Mouse (Mus musculus): ENCODE measurements around the gene Brca2. TPM values are rescaled to one million over a fixed set of nuclear protein-coding genes. Genes with fewer than 3 reads are reported as not detected.

The Brca2 gene
- polyA plus RNA-seq, 1 experiment from 2014 or later: 23.4 TPM

DNA sequence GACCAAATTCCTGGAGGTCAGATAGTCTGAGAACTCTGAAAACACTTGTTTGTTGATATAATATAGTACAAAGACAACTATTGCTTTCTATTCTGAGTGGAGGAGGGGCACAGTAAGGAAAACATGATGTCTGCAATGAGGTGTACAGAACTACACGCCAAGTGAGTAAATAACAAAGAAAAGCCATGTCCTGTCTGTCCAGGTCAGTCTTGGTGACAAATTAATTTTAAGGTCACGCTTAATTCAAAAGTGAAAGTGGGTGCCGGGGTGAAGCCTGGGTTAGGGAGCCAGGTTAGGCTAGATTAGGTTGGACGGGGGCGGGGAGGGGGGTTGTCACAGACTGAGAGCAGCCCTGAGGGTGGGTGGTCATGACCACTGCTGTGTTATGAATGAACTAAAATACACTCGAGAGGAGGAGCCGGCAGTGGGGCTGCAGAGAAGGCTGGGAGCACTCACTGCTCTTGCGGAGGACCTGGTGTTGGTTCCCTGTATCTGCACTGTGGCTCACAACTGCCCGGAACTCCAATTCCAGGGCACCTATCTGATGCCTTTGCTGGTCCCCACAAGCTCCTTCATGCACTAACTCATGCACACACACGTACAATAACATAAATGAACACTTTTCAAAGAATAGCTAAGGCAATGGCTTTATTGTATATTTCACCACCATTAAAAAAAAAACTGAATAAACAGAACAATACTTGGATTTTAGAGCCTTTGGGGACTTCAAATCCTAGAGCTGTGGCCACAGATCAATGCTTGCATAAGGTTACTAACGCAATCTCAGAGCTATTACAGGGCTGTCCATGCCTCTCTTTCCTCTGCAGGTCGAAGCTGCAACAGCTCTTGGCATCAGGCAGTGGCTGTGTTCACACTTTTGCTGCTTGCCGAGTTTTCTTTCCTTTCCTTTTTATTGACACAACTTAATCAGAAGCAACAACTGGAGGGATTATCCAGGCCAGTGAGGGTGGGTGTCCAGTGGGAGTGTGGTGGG, 77.2 kb downstream of the Brca2 start:
- 59% methylated on average over 13 of the region's 13 CpGs for WGBS
- Histone ChIP-seq H3K27me3 (ENCODE audit: control insufficient read depth, insufficient read depth, low read depth, low read length) (peaks cover 2% of the 10 kb centered on the region; the same call in 1 of the 2 replicates), H3K4me3 (ENCODE audit: low read length) (no peak overlapping the region; the same call in 1 of the 2 replicates), H3K9ac (ENCODE audit: low read length) (no peak overlapping the region), H3K9me3 (ENCODE audit: control insufficient read depth, low read length) (no peaks in the 10 kb centered on the region), H3K4me2 (ENCODE audit: low read depth, low read length) (no peak overlapping the region), H3K36me3 (ENCODE audit: control insufficient read depth, insufficient read depth, low read length) (no peaks in the 10 kb centered on the region), H3K27ac (ENCODE audit: low read length) (no peak overlapping the region), H3K4me1 (replicated peaks; ENCODE audit: control insufficient read depth, insufficient read depth, low read length) (peaks cover 3% of the 10 kb centered on the region)
- no peak for ATAC-seq (ENCODE audit: low read depth)

DNA sequence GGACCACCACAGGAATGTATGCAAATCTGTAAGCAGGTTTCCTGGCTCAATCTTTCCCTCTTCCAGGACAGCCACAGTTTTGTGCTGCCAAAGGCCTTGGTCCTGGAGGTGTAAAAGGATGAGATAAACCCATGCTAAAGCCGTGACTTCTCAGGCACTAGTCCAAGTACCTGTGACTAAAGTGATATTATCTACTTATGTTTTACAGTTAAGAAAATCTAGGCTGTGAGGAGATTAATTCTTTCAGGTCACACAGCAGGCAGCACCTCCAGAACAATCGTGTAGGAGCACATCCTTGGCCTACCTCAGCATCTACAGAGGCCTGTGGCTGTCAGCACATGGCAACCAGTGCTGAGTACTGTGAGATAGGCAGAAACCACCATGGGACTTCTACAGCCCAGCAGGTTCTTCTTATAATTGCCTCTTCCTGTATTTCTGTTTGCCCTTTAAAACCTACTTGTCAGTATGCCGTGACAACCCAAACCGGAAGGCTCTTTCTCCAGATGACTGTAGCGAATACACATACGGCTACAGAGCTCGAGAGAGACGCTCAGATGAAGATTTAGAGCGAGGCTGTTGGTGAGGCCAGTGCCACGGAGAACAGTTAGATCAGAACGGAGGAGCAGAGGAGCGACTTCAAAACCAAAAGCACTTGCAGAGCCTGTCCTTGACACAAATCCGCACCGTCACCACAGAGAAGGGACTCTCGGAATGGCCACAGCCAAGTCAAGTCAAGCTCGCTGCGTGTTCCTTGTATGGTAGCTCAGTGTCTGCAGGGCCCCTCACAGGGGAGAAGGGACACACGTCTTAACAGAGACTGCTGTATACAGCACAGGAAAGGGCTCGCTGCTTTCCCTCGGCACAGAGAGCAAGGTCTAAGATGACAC, 78.4 kb downstream of the Brca2 start:
- H3K27ac ChIP-seq (ENCODE audit: low read length): no peak overlapping the region
- ATAC-seq (ENCODE audit: low read depth): 0 out of 2 replicates have a peak, but pooled peaks have one; percentile 12
- H3K9me3 ChIP-seq (ENCODE audit: control insufficient read depth, low read length): no peaks in the 10 kb centered on the region
- WGBS: 68% methylated on average over 20 of the region's 20 CpGs
- no peaks in the 10 kb centered on the region for H3K4me1 ChIP-seq (replicated peaks; ENCODE audit: control insufficient read depth, insufficient read depth, low read length)
- H3K36me3 ChIP-seq (ENCODE audit: control insufficient read depth, insufficient read depth, low read length): no peaks in the 10 kb centered on the region
- H3K27me3 ChIP-seq (ENCODE audit: control insufficient read depth, insufficient read depth, low read depth, low read length): peaks cover 2% of the 10 kb centered on the region; the same call in 1 of the 2 replicates
- H3K9ac ChIP-seq (ENCODE audit: low read length): no peak overlapping the region; the same call in 1 of the 2 replicates
- H3K4me3 ChIP-seq (ENCODE audit: low read length): no peak overlapping the region
- H3K4me2 ChIP-seq (ENCODE audit: low read depth, low read length): no peak overlapping the region

DNA sequence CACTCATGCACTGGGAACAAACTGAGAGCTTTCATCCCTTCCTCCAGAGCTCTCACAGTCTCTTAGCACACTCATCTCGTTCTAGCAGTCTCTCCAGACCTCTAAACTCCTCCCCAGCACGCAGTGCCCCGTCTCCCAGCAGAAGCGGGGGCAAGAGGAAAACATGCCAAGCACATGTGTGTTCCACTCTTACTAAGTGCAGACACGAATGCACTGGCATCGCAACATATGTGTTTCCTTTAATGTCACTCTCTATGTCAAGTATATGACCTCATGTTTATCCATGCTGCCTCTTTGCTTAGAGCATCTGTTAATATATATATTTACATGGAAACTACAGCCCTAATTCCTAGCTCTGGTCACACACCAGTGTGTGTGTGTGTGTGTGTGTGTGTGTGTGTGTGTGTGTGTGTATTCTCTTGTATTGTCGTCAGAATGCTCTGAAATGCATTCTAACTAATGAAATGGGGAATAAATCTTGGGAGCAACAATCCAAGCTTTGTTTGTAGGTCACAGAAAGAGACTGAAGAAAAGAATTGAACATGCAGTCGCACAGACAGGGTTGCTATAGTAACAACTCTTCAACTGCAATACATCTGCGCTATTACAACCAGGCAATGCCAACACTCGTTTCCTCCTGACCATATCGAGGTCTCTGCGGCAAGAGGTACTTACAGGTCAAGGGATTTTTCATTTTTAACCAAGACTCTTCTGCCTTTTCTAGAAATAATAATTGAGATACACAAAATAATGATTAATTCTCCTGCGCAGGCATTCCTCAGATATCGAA, 79.2 kb downstream of the Brca2 start:
- Histone ChIP-seq H3K4me3 (ENCODE audit: low read length) (no peak overlapping the region), H3K4me2 (ENCODE audit: low read depth, low read length) (no peak overlapping the region), H3K27me3 (ENCODE audit: control insufficient read depth, insufficient read depth, low read depth, low read length) (no peaks in the 10 kb centered on the region), H3K9me3 (ENCODE audit: control insufficient read depth, low read length) (no peaks in the 10 kb centered on the region), H3K27ac (ENCODE audit: low read length) (no peak overlapping the region), H3K9ac (ENCODE audit: low read length) (no peak overlapping the region; the same call in 1 of the 2 replicates), H3K36me3 (ENCODE audit: control insufficient read depth, insufficient read depth, low read length) (no peaks in the 10 kb centered on the region), H3K4me1 (replicated peaks; ENCODE audit: control insufficient read depth, insufficient read depth, low read length) (no peaks in the 10 kb centered on the region)
- ATAC-seq (ENCODE audit: low read depth): 0 out of 2 replicates have a peak, but pooled peaks have one; percentile 10
- WGBS: 72% methylated on average over 14 of the region's 14 CpGs

DNA sequence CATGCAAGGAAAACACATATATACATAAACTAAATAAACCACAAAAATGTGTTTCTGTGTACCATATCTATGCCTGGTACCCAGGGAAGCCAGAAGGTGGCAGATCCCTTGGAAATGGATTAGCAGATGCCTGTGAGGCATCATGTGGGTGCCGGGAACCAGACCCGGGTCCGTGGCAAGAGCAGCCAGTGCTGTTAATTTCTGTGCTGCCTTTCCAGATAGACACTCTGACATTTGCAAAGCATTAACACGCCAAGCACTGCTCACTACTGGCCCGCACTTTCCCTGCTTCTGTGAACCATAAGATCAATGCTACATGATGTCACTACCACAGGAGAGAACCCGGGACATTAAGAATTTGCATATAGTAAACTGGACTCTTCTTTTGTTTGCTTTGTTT, 83.7 kb downstream of the Brca2 start:
- ATAC-seq (ENCODE audit: low read depth): no peak
- Histone ChIP-seq H3K4me1 (replicated peaks; ENCODE audit: control insufficient read depth, insufficient read depth, low read length) (no peaks in the 10 kb centered on the region), H3K9me3 (ENCODE audit: control insufficient read depth, low read length) (no peaks in the 10 kb centered on the region), H3K27ac (ENCODE audit: low read length) (no peak overlapping the region), H3K4me3 (ENCODE audit: low read length) (no peak overlapping the region), H3K27me3 (ENCODE audit: control insufficient read depth, insufficient read depth, low read depth, low read length) (no peaks in the 10 kb centered on the region), H3K9ac (ENCODE audit: low read length) (no peak overlapping the region), H3K4me2 (ENCODE audit: low read depth, low read length) (no peak overlapping the region), H3K36me3 (ENCODE audit: control insufficient read depth, insufficient read depth, low read length) (no peaks in the 10 kb centered on the region)
- 95% methylated on average over 6 of the region's 6 CpGs for WGBS

DNA sequence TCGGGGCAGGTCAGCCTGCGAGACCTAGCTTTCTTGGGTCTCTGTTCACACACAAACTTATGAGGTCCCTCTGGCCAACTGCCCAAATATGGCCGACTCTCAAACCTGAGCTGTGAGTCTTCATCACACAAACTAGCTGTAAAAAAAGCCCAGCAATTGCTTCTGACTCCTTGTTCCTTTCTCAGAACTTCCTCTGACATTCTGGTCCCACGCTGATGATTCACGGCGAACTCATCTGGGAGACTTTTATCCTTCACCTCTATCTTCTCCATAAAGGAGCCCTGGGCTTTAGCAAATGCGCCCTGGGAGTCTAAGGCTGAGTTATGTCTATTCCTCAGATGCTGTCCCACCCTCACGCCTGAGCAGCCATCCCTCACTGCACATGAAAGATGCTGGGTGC, 85.2 kb downstream of the Brca2 start:
- WGBS: 92% methylated on average over 8 of the region's 8 CpGs

GRCm38 (mm10) chr5:150611136-150611535, 88.7 kb downstream of the Brca2 start:
- Histone ChIP-seq H3K36me3 (ENCODE audit: control insufficient read depth, insufficient read depth, low read length) (no peaks in the 10 kb centered on the region), H3K4me2 (ENCODE audit: low read depth, low read length) (no peak overlapping the region), H3K4me3 (ENCODE audit: low read length) (no peak overlapping the region), H3K9me3 (ENCODE audit: control insufficient read depth, low read length) (no peaks in the 10 kb centered on the region), H3K27ac (ENCODE audit: low read length) (no peak overlapping the region), H3K9ac (ENCODE audit: low read length) (no peak overlapping the region), H3K27me3 (ENCODE audit: control insufficient read depth, insufficient read depth, low read depth, low read length) (no peaks in the 10 kb centered on the region), H3K4me1 (replicated peaks; ENCODE audit: control insufficient read depth, insufficient read depth, low read length) (no peaks in the 10 kb centered on the region; the same call in 1 of the 2 replicates)
- WGBS: 65% methylated on average over 1 of the region's 1 CpGs
- no peak for ATAC-seq (ENCODE audit: low read depth)

More for the DNA sequence above, 85.2 kb downstream of the Brca2 start:
- no peak overlapping the region for H3K27ac ChIP-seq (ENCODE audit: low read length)
- no peaks in the 10 kb centered on the region for H3K36me3 ChIP-seq (ENCODE audit: control insufficient read depth, insufficient read depth, low read length)
- no peaks in the 10 kb centered on the region for H3K9me3 ChIP-seq (ENCODE audit: control insufficient read depth, low read length)
- no peaks in the 10 kb centered on the region for H3K27me3 ChIP-seq (ENCODE audit: control insufficient read depth, insufficient read depth, low read depth, low read length)
- no peak overlapping the region for H3K4me2 ChIP-seq (ENCODE audit: low read depth, low read length)
- no peak overlapping the region for H3K9ac ChIP-seq (ENCODE audit: low read length)
- H3K4me3 ChIP-seq (ENCODE audit: low read length): no peak overlapping the region
- no peak for ATAC-seq (ENCODE audit: low read depth)
- no peaks in the 10 kb centered on the region; the same call in 1 of the 2 replicates for H3K4me1 ChIP-seq (replicated peaks; ENCODE audit: control insufficient read depth, insufficient read depth, low read length)

- Histone ChIP-seq H3K4me1 (replicated peaks; ENCODE audit: control insufficient read depth, insufficient read depth, low read length) (no peaks in the 10 kb centered on the region; the same call in 1 of the 2 replicates), H3K27ac (ENCODE audit: low read length) (no peak overlapping the region), H3K27me3 (ENCODE audit: control insufficient read depth, insufficient read depth, low read depth, low read length) (no peaks in the 10 kb centered on the region), H3K4me2 (ENCODE audit: low read depth, low read length) (peak overlapping the region; percentile 11; the same call in 1 of the 2 replicates), H3K9me3 (ENCODE audit: control insufficient read depth, low read length) (no peaks in the 10 kb centered on the region), H3K4me3 (ENCODE audit: low read length) (no peak overlapping the region), H3K9ac (ENCODE audit: low read length) (no peak overlapping the region), H3K36me3 (ENCODE audit: control insufficient read depth, insufficient read depth, low read length) (no peaks in the 10 kb centered on the region)
- peak; percentile 52; the same call in 1 of the 2 replicates for ATAC-seq (ENCODE audit: low read depth)
- WGBS: 36% methylated on average over 12 of the region's 12 CpGs
These were observed 89.3 kb downstream of the Brca2 start for GRCm38 (mm10) chr5:150611697-150612096.

GRCm38 (mm10) chr5:150614054-150614453, 91.6 kb downstream of the Brca2 start:
- H3K4me2 ChIP-seq (ENCODE audit: low read depth, low read length): no peak overlapping the region
- no peak overlapping the region for H3K9ac ChIP-seq (ENCODE audit: low read length)
- no peak overlapping the region for H3K27ac ChIP-seq (ENCODE audit: low read length)
- no peak for ATAC-seq (ENCODE audit: low read depth)
- no peaks in the 10 kb centered on the region for H3K9me3 ChIP-seq (ENCODE audit: control insufficient read depth, low read length)
- H3K27me3 ChIP-seq (ENCODE audit: control insufficient read depth, insufficient read depth, low read depth, low read length): no peaks in the 10 kb centered on the region
- 77% methylated on average over 2 of the region's 2 CpGs for WGBS
- no peak overlapping the region for H3K4me3 ChIP-seq (ENCODE audit: low read length)
- no peaks in the 10 kb centered on the region for H3K36me3 ChIP-seq (ENCODE audit: control insufficient read depth, insufficient read depth, low read length)
- H3K4me1 ChIP-seq (replicated peaks; ENCODE audit: control insufficient read depth, insufficient read depth, low read length): no peaks in the 10 kb centered on the region; the same call in 1 of the 2 replicates

Measured in lung, embryonic 16.5 days (tissue).